Mouse (Mus musculus) regulatory T cell (primary cell): Measurements from ENCODE around the gene Gm38100.

Source experiments
- in situ Hi-C: fragments of 300-600 bp; cut with MboI, MseI; formaldehyde crosslinking; loops from one replicate; pipeline ENCODE4 v1.15.1; 2025; ENCODE audit warnings: high pct_unique_total_duplicates

Gene Gm38100

DNA sequence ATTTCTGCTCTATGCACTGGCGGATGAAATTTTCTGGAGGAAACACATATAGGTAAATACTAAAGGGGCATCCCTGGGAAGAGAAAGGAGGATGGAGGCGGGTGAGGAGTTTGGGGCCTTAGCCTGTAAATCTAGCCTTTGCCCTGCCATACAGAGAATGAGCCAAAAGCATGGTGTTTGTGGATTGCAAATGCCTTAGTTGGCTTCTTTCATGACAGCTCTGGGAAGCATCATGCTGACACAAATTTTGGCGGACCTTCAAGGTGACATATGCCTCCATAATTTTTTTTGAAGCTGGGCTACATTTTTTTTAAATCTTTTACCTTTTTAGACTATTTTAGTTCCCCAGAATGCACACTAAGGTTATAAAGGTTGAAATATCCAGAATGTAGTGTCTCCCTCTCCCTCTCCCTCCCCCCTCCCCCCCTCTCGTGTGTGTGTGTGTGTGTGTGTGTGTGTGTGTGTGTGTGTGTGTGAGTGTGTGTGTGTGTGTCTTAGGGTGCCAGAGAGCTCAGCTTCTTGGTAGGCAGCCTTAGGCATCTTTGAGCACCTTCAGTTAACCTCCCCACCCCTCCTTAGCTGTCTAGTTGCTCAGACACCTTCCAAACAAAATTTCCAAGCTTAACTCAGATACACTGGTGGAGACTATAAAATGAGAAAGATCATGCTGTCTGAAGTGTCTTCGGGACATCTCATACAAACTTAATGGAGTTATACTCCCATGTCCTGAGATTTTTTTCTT lies 47.0 kb downstream of the Gm38100 start:
- in situ Hi-C loops, result no loop called here

DNA sequence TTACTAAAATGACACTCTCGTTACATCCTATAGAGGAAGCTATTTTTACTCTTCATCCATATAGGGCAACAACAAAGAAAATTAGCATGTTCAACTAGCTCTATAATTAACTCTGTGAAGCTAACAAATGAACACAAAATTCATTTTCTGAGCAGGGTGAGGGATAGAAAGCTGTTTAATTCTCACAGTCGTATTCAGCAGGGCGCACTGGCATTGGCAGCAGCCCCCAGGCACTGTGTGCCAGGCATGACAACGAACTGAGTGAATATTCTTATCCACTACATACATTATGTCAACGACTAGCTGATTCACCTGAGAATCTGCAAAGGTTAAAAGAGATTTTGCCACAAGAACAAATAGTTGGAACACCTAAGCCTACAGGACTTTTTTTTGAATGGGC lies 50.6 kb downstream of the Gm38100 start:
- in situ Hi-C loops, result no loop called here
